ENCODE assay signal across 19 mouse cellular contexts in genomic region chr9:52644626-52645025, GRCm38 (mm10). TPM values are rescaled to one million over a fixed set of nuclear protein-coding genes. Genes with fewer than 3 reads are reported as not detected.
DNase-seq lines count a peak whose midpoint lies in the region; ATAC-seq and TF ChIP-seq lines count a peak whose summit lies in the region.
"Had no signal": no experiment of that assay in that cellular context is flagged by ENCODE, and none has a peak within 500 bp of the region (broad histone marks: within the 10 kb centered on the region; RNA-seq: fewer than 3 reads in every experiment).

No protein-coding gene starts in this region.

- H3K4me2 ChIP-seq in lung, embryonic 16.5 days (ENCODE audit: low read depth, low read length) = no peak overlapping the region
- no peak overlapping the region for H3K4me2 ChIP-seq in CH12.LX (ENCODE audit: insufficient read depth, low read depth, poor library complexity, severe bottlenecking)
- H3K4me2 ChIP-seq in midbrain, embryonic 15.5 days = no peak overlapping the region
- H3K4me2 ChIP-seq: embryonic facial prominence, embryonic 15.5 days; forebrain, embryonic 15.5 days; heart, embryonic 15.5 days; hindbrain, embryonic 15.5 days had no signal

- H3K9ac ChIP-seq in lung, embryonic 16.5 days (ENCODE audit: low read length) = no peak overlapping the region
- no peak overlapping the region for H3K9ac ChIP-seq in CH12.LX (ENCODE audit: insufficient read depth, low read depth)
- no peak overlapping the region for H3K9ac ChIP-seq in midbrain, embryonic 15.5 days
- H3K9ac ChIP-seq: embryonic facial prominence, embryonic 15.5 days; forebrain, embryonic 15.5 days; heart, embryonic 15.5 days; hindbrain, embryonic 15.5 days had no signal

- TF ChIP-seq EP300 in CH12.LX (IDR thresholded peaks at IDR 0.05; ENCODE audit: low read length) = no peak

- in situ Hi-C loops in CH12.LX (cut with MboI; ENCODE audit: low pct_ligation_motif_present, low pct_unique_long_range_greater_than_20kb, low sequenced_read_pairs) = no loop called here

- no peak for DNase-seq in lung, postnatal 10 days
- DNase-seq in 3T3-L1 (ENCODE audit: low read depth, low spot score) = peak; percentile 82
- DNase-seq in CH12.LX (ENCODE audit: extremely low read depth) = peak; percentile 17
- no peak for DNase-seq in heart, postnatal 10 days
- DNase-seq: adrenal gland, postnatal 10 days; cerebellum, adult 11 months; cerebellum, adult 8-10 months; embryo, embryonic 11 days; gastrocnemius, postnatal 36 days; heart, postnatal 36 days had no signal

- dilution Hi-C loops in CH12.LX (cut with MboI; ENCODE audit: extremely low pct_ligation_motif_present, extremely low pct_unique_long_range_greater_than_20kb, low sequenced_read_pairs) = no loop called here

- H3K36me3 ChIP-seq in lung, embryonic 16.5 days (ENCODE audit: control insufficient read depth, insufficient read depth, low read length) = no peaks in the 10 kb centered on the region
- H3K36me3 ChIP-seq in CH12.LX (replicated peaks in 1 of 2; ENCODE audit: control insufficient read depth in 1 of 2, insufficient read depth in 1 of 2, low read length in 1 of 2) = no peaks in the 10 kb centered on the region
- H3K36me3 ChIP-seq in midbrain, embryonic 15.5 days (replicated peaks) = no peaks in the 10 kb centered on the region
- H3K36me3 ChIP-seq: embryonic facial prominence, embryonic 15.5 days; forebrain, embryonic 15.5 days; heart, embryonic 10.5 days; heart, embryonic 15.5 days; hindbrain, embryonic 15.5 days had no signal

- no peak overlapping the region for H3K27ac ChIP-seq in lung, embryonic 16.5 days (ENCODE audit: low read length)
- no peak overlapping the region for H3K27ac ChIP-seq in CH12.LX (ENCODE audit: insufficient read depth, low read depth)
- H3K27ac ChIP-seq in midbrain, embryonic 15.5 days = no peak overlapping the region
- H3K27ac ChIP-seq: embryonic facial prominence, embryonic 15.5 days; forebrain, embryonic 15.5 days; heart, embryonic 10.5 days; heart, embryonic 15.5 days; hindbrain, embryonic 15.5 days had no signal

- intact Hi-C loops in heart, postnatal 10 days (cut with DNase I) = no loop called here

- no peaks in the 10 kb centered on the region for H3K9me3 ChIP-seq in lung, embryonic 16.5 days (ENCODE audit: control insufficient read depth, low read length)
- no peaks in the 10 kb centered on the region for H3K9me3 ChIP-seq in CH12.LX (replicated peaks; ENCODE audit: low read length)
- no peaks in the 10 kb centered on the region for H3K9me3 ChIP-seq in midbrain, embryonic 15.5 days
- H3K9me3 ChIP-seq: embryonic facial prominence, embryonic 15.5 days; forebrain, embryonic 15.5 days; heart, embryonic 10.5 days; heart, embryonic 15.5 days; hindbrain, embryonic 15.5 days had no signal

- H3K79me2 ChIP-seq in CH12.LX (replicated peaks; ENCODE audit: control insufficient read depth, extremely low read depth, insufficient read depth, poor library complexity, severe bottlenecking) = no peaks in the 10 kb centered on the region

- no peak for TF ChIP-seq RAD21 in CH12.LX (IDR thresholded peaks at IDR 0.05; ENCODE audit: low read depth, low read length)

- 0 out of 2 replicates have a peak, but pooled peaks have one; percentile 36 for ATAC-seq in lung, embryonic 16.5 days (ENCODE audit: low read depth)
- ATAC-seq in midbrain, embryonic 15.5 days (replicated peaks) = no peak
- ATAC-seq: forebrain, embryonic 15.5 days had no signal

- H3K4me3 ChIP-seq in lung, embryonic 16.5 days (ENCODE audit: low read length) = no peak overlapping the region
- H3K4me3 ChIP-seq in CH12.LX (replicated peaks in 1 of 3; ENCODE audit: low read depth in 2 of 3, low read length in 2 of 3, poor library complexity in 1 of 3) = no peak overlapping the region
- H3K4me3 ChIP-seq in midbrain, embryonic 15.5 days = no peak overlapping the region
- H3K4me3 ChIP-seq: embryonic facial prominence, embryonic 15.5 days; erythroblast, embryonic 14.5 days; forebrain, embryonic 15.5 days; heart, embryonic 10.5 days; heart, embryonic 15.5 days; hindbrain, embryonic 15.5 days had no signal

- H3K27me3 ChIP-seq in lung, embryonic 16.5 days (ENCODE audit: control insufficient read depth, insufficient read depth, low read depth, low read length) = no peaks in the 10 kb centered on the region
- no peaks in the 10 kb centered on the region for H3K27me3 ChIP-seq in CH12.LX (replicated peaks)
- no peaks in the 10 kb centered on the region for H3K27me3 ChIP-seq in midbrain, embryonic 15.5 days (replicated peaks)
- H3K27me3 ChIP-seq: embryonic facial prominence, embryonic 15.5 days; forebrain, embryonic 15.5 days; heart, embryonic 15.5 days; hindbrain, embryonic 15.5 days had no signal

- WGBS in lung, embryonic 16.5 days = 34% methylated on average over 4 of the region's 4 CpGs
- 76% methylated on average over 4 of the region's 4 CpGs for WGBS in midbrain, embryonic 15.5 days

- no peak for TF ChIP-seq POLR2A in CH12.LX (IDR thresholded peaks at IDR 0.05; ENCODE audit: low read depth, low read length)

- H3K4me1 ChIP-seq in lung, embryonic 16.5 days (replicated peaks; ENCODE audit: control insufficient read depth, insufficient read depth, low read length) = peaks cover 3% of the 10 kb centered on the region; the same call in 1 of the 2 replicates
- peaks cover 0 to 4% of the 10 kb centered on the region in 2 experiments; a peak in 1 of 4 replicates for H3K4me1 ChIP-seq in CH12.LX (ENCODE audit: control insufficient read depth in 1 of 2, insufficient read depth in 2 of 2)
- no peaks in the 10 kb centered on the region for H3K4me1 ChIP-seq in midbrain, embryonic 15.5 days
- H3K4me1 ChIP-seq: forebrain, embryonic 15.5 days; heart, embryonic 10.5 days; heart, embryonic 15.5 days; hindbrain, embryonic 15.5 days had no signal

- TF ChIP-seq CTCF in CH12.LX (conservative IDR thresholded peaks at IDR 0.05 in 1 of 2, IDR thresholded peaks at IDR 0.05 in 1 of 2; ENCODE audit: low read depth in 2 of 2, low read length in 2 of 2) = no peak

TF ChIP-seq in CH12.LX, 34 proteins besides CTCF, POLR2A, EP300 and RAD21:
- no peak for TF ChIP-seq MAFK (IDR thresholded peaks at IDR 0.05; ENCODE audit: insufficient replicate concordance, low read length)
- no peak for TF ChIP-seq HCFC1 (IDR thresholded peaks at IDR 0.05; ENCODE audit: low read depth, low read length)
- TF ChIP-seq POLR2AphosphoS2 (IDR thresholded peaks at IDR 0.05; ENCODE audit: low read depth, low read length) = no peak
- no peak for TF ChIP-seq MEF2A (IDR thresholded peaks at IDR 0.05; ENCODE audit: borderline replicate concordance, low read depth, low read length)
- TF ChIP-seq SIN3A (IDR thresholded peaks at IDR 0.05; ENCODE audit: low read length) = no peak
- TF ChIP-seq UBTF (IDR thresholded peaks at IDR 0.05; ENCODE audit: low read depth, low read length) = no peak
- no peak for TF ChIP-seq ZNF384 (IDR thresholded peaks at IDR 0.05; ENCODE audit: low read depth, low read length)
- no peak for TF ChIP-seq KAT2A (IDR thresholded peaks at IDR 0.05; ENCODE audit: insufficient replicate concordance, low read length)
- no peak for TF ChIP-seq CHD2 (IDR thresholded peaks at IDR 0.05; ENCODE audit: low read length)
- no peak for TF ChIP-seq TCF12 (IDR thresholded peaks at IDR 0.05; ENCODE audit: low read depth, low read length)
- TF ChIP-seq MAX (IDR thresholded peaks at IDR 0.05; ENCODE audit: low read length) = no peak
- no peak for TF ChIP-seq GABPA (IDR thresholded peaks at IDR 0.05; ENCODE audit: insufficient replicate concordance, low read depth, low read length)
- no peak for TF ChIP-seq MXI1 (IDR thresholded peaks at IDR 0.05; ENCODE audit: low read depth, low read length)
- no peak for TF ChIP-seq ZC3H11A (IDR thresholded peaks at IDR 0.05; ENCODE audit: low read depth, low read length)
- no peak for TF ChIP-seq SMC3 (IDR thresholded peaks at IDR 0.05; ENCODE audit: low read depth, low read length)
- no peak for TF ChIP-seq ETS1 (conservative IDR thresholded peaks at IDR 0.05; ENCODE audit: low read depth, low read length)

RNA-seq across cellular contexts. Expression of gene AI593442, which starts 35.0 kb away (rescaled TPM):
- 0.28 and 0.67 TPM in 2 replicates for polyA plus RNA-seq in lung, embryonic 16.5 days (2015; fragmentation: Nextera tagmentation; extraction: Ambion mirVana)
- total RNA-seq in CH12.LX (2012; rRNA removed) (not detected in 2 replicates), CH12.LX (2014; rRNA removed) (not detected in 2 replicates)
- polyA plus RNA-seq in CH12.LX (2012; ENCODE audit: insufficient read length, low read depth) = not detected in 2 replicates
- 1 to 10 TPM; 1.4 to 2.1 TPM for total RNA-seq in heart, postnatal 10 days (2021)
- polyA plus RNA-seq in midbrain, embryonic 15.5 days (2015; fragmentation: Nextera tagmentation; extraction: Ambion mirVana) = 57.3 and 62.4 TPM in 2 replicates
- total RNA-seq: common myeloid progenitor, adult 5-6 weeks had no signal

Comparison
In these comparisons a context has a peak if more than half of its experiments do, and no peak if none do; other contexts are left out.
1. DNase-seq: peak in 3T3-L1 (single experiment) and CH12.LX (single experiment); none in lung, postnatal 10 days (single experiment) and heart, postnatal 10 days (0 of 2).
2. RNA of gene AI593442, which starts 35.0 kb away (polyA plus RNA-seq): 57.3 to 62.4 TPM in midbrain, embryonic 15.5 days; 0.28 to 0.67 TPM in lung, embryonic 16.5 days and not detected in CH12.LX; every median in the first group is over 10 times any median in the second.